Mouse (Mus musculus) ZHBTc4 (cell line): Measurements from ENCODE around the gene Grm4.

Source experiments
- DNase-seq: peaks from one replicate; pipeline ENCODE4 v3.0.0-alpha.2; 2011; ENCODE audit warnings: low read depth, low spot score

Gene Grm4

DNA sequence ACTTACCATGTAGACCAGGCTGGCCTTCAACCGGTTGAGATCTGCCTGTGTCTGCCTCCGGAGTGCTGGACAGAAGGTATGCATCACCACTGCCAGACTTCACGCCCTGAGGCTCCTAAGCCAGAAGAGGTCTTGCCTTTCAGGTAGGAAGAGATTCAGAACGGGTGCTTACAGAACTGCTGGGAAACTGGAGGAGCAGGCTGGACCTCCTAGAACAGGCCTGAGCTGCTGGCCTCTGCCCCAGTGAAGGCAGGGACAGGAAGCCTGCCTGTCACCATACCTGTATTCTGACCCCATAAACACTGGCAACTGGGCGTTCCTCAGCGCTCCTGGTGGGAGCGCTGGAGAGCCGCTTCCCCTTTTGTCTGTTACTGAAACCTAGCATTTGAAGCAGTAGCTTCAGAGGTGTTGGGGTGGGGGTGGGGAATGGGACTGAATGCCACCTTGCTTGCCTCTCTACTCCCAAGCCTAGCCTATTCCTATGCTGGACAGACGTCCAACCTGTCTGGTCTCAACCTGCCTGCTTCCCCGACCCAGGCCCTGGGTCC, 30.3 kb upstream of the Grm4 start:
- DNase-seq, result peak; percentile 77

DNA sequence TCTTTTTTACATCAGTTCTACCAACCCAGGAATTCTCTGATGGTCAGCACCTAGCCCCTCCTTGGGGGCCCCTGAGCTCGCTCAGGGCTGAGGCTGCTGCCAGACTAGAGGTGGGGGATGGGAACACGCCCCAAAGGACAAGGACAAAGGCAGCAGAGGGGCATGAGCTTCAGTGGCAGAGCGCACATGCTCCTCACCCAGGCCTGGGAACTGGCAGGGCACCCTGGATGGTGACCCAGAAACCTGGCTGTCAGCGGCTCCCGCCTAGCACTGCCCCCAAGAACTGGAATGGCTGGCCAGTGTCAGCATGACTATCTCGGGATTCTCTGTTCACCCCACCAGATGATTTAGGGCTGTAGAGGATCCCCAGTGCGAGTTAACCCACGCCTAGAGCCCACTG, 28.0 kb upstream of the Grm4 start:
- no peak for DNase-seq

DNA sequence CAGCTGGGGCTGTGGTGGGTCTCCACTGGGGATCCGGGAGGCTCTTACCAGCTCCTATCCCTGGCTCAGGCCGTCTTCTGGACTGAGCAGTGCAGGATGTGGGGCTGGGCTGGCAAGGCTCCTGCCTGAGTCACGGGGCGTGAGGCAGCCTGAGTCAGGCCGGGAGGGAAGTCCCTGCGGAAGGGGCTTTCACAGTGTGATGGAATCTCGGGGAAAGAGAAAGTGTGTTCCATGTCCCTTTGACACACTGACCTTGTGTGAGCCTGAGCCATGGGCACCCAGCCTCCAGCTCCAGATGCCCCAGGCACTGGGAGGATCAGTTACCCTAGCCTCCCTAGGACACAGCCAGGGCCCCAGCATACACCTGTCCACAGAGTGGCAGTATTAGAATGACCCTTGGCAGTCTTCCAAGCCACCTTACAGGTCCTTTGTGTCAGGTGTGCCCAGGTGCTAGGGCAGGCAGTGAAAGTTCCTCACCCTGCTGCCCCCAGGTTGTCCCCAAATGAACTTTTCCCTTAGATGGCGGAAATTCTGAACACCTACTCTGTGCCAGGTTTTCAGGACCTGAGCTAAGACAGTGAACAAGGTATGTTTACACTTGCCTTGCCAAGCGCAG, 26.2 kb upstream of the Grm4 start:
- DNase-seq, result no peak

DNA sequence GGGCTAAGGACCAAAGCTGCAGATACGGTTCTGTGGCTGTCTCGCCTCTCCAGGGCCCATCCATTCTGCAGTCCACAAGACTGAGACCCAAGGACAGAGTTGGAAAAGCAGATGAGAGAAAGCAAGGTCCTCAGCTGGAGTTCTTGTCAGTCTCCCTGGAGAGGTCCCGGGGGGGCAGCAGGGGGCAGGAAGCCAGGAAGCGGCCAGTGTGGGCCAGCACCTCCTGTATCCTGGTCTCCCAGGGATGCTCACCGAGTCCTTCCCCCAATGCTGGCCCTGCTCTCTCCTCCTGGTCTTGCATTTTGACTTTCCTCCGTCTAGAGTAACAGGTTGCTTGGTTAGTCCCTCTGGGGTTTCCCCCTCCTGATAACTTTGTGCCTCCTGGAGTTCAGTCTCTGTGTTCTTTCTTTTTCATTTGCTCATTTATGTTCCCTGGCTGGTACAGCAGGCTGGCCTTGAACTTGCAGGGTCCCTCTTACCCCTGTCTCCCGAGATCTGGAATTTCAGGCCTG, 25.4 kb upstream of the Grm4 start:
- no peak for DNase-seq

DNA sequence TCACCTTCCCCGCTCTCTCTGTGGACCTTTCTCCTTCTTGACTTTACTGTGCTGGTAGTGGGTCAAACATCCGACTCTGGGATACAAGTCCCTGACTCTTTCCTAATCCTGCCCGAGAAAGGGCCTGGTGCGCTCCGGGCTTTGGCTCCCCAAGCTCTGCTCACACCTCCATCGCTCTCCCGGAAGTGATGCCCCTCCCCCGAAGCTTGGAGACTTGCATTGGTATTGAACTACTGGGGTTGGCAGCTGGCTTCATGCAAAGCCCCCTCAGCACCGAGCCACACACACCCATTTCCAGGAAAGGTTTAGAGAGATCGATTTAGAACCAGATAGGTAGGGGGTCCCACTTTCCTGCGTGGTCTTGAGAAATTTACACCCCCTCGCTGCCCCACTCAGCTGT, 24.8 kb upstream of the Grm4 start:
- no peak for DNase-seq

DNA sequence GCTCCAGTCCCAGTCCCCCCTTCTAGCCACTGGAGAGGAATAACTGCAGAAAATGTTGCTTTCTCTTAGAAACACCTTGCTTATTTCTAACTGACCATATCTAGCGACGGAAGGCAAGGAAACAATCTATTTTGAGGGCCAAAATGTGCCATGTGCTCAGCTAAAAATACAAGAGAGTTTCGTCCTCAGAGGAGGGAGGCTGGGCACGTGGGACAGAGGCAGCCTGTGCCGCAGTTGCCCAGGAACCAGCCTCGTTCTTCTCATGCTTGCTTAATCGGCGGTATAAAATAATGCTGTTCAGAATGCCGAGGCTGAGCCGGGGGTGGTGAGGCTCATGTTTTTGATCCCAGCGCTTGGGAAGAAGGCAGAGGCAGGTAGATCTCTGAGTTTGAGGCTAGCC, 23.3 kb upstream of the Grm4 start:
- DNase-seq, result no peak

DNA sequence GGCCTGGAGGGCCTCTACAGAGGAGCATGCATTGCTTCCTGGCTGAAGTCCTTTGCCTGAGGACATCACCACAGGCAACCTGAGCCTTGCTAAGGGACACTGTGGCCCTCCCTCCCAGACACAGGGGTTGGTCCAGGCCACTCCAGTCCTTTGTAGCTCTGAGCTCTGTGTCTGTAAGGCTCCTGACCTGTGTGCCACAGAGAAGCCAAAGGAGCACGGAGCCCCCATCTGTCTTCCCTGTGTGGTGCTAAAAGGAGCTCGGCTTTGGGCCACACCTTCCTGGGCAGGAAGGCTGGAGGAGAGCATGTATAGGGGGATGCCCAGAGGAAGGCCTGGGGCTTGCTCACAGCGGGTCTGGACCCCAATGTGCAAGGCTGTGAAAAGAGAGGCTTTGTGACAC, 20.8 kb upstream of the Grm4 start:
- no peak for DNase-seq

DNA sequence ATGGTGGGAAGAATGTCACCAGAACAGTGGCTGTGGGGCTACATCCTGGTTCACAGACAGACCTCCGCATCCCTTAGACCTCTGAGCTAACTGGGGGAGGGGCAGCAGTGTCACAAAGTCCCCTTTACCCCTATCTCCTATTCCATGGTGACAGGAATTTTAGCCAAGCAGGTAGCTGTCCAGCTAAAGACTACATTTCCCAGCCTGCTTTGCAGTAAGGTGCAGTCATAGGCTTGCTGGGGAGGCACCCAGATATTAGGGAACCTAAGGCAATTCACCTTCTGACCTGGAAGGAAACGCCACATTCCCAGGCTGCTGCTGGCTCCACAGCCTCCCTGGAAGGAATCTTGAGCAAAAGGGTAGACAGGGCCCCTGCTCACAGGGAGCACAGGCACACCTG, 20.1 kb upstream of the Grm4 start:
- DNase-seq, result no peak

DNA sequence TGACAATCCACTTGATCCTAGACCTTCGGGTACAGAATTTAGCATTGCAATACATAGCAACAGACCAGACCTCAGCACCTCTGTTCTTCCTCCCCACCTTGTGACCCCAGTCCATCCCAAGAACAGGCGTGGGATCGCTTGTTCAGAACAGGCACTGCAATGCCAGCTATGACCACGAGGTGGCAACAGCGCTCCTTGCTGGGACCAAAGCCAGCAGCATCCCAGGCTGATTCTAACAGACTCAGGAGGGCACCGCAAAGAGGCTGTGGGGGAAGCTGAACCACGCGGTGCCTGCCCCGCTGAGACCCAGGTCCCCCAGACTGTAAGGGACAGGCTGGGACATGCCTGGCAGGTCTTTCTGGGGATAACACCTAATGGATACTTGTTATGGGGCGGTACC, 13.5 kb upstream of the Grm4 start:
- peak; percentile 94 for DNase-seq

DNA sequence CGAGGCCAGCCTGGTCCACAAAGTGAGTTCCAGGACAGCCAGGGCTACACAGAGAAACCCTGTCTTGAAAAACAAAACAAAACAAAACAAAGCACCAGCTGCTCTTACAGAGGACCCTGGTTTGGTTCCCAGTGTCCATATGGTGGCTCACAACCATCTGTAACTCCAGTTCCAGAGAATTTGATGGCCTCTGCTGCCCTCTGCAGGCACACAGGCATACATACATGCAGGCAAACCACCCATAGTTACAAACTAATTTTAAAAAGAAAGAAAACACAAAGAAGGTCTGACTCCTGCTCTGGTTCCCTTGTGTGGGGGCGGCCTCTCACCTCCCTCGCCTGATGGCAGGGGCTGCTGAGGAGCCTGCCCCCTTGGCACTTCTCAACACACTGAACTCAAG, 12.2 kb upstream of the Grm4 start:
- no peak for DNase-seq

DNA sequence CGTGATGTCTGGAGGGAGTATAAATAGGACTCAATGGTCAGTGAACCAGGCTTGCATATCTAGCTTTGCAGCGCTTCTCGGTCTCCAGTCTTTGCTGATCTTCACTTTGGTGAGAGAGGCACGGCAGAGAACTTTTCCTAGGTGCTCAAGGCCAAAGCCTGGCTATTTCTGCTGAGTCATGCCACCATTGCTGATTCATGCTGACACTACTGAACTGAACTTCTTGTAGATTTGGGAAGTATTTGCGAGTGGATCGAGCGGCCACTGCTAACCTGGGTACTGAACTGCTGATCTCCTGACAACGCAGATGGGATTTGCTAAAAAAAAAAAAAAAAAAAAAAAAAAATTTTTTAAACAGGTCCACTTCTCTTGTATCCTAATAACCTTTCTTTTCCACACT, 10.9 kb upstream of the Grm4 start:
- no peak for DNase-seq

DNA sequence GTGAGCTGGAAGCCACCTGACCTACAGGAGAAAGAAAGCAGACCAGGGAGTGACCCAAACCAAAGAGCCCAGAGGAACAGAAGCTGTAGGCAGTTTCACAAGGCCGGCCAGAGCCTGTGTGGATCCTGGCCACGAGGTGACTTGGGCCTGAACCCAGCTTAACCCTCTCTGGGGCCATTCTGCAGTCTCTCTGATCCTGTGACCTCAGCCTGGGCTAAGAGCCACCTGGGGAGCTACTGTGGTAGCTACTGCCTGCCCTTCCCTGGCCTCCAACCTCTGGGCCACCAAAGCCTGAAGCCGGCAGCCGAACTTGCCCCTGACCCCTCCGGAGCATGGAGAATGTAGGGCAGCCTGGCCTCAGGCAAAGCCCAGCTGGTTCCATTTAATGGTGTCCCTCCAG, 7.6 kb upstream of the Grm4 start:
- DNase-seq, result no peak

DNA sequence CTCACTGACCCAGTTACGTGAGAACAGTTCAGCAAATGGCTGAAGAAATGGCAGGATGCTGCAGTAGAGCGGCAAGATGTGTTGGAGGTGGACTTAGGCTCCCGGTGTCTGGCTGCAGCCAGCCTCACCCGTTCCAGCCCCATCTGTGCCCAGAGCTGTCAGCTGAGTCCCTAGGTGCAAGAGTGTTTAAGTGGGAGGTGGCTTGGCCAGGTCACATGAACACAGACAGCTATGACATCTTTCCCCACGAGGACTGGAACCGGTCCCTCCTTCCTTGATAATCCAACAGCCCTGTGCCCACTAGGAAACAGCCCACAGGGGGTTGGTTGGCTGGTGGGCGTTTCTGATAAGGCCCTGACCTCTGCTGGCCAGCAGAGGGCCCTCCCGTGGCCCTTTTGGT, 6.8 kb upstream of the Grm4 start:
- no peak for DNase-seq

DNA sequence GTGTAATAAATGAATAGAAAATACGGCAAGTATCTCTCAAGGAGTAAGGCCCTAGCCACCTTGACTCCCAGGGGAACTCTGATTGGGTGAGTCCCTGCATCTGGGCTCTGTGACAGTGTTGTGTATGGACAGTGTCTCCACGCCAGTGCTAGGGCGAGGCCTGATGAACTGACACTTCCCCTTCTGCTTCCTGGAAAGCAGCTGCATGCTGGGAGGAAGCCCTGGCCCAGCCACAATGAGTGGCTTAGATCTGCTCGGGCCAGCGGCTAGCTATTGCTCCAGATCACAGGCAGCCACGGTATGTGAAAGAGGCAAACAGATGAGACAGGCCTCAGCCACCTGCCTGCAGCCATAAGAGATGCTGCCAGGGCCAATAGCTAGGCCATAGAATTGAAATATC, 6.0 kb upstream of the Grm4 start:
- DNase-seq, result no peak

DNA sequence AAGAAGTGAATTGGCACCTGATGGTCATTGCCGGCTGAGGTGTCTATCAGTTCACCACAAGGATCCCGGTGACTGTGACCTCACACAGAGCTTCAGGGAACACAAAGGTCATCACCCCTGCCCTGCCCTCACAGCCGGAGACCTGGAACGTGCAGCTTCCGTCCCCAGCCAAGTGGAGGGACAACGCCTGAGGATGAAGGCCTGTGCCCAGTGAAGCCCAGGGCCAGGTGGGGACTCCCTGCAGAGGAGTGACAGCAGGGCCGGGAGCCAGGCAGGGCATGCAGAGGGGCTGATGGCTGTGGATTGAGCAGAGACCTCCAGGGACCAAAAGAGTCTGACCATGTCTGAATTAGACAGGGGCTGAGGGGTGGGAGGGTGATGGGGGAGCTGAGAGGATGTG, 1.9 kb upstream of the Grm4 start:
- DNase-seq, result no peak

DNA sequence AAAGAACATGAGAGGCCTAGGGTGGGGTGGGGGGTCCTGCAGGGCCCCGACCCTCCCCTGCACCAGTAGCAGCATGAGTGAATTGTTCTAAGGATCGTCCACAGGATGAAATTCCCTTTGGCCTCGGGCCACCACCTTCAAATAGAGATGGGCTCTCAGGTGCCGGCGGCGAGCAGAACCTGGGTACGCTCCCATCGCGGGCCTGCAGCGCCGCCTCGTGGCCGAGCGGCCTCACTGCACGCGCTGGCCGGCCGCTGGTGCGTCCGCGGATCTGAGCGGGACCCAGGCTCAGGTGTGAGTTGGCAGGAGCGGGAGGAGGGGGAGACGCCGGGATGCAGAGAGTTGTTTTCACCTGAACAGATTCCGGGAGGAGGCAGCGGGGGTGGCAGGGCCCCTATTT, 646 bp downstream of the Grm4 start:
- DNase-seq, result peak; percentile 84

DNA sequence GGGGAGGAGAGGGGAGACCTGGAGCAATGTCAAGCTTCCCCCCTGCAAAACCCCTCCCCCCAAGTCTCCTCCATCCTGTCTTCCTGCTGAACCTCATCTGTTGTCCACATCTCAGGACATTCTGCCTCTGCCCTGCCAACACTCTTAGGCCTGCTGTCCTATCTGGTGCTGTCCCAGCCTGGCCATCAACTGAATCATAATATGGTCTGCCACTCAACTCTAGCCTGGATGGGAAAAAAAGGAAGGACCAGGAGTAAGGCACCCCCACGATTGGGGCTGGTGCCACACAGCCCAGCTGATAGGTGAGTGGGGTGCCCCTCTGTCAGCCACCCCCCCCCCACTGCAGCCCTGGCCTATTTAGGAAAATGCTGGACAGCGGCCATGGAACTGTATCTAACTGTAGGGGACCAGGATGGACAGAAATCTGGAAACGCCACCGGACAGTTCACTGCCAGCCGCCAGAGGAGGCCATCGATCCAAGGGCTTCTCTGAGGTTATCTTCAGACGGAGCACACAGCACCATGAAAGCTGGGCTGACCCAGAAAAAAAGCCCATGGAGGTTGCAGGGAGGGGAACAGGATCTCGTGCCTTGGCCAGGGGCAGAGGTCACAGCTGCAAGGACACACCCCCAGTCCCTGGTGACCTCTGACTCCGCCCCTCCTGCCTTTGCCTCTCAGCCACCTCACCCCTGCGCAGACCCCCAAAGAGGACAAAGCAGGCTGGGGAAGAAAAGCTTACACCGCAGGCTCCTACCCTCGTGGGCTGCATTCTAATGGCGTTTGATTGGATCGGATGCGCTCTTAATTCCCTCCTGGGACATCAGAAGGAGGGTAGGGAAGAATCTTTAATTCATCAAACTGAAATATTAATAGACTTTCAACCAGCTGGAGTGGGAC, 2.3 kb downstream of the Grm4 start:
- no peak for DNase-seq

DNA sequence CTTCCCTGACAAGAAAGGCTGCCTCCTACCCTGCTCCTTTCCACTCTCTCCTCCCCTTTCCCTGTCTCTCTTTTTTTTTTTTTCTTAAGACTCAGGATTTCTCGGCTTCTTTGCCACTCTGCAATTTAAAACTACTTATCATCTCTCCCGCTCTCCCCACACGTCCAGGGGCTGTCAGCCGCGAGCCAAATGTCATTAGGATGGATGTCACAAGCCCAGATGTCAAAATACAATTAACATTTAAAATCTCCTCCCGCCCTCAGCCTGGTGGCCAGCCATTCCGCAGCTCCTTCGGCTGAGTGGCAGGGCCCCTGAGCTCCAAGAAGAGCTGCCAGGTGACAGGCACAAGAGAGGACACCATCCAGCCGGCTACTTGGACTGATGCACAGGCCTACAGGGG, 2.9 kb downstream of the Grm4 start:
- DNase-seq, result no peak

DNA sequence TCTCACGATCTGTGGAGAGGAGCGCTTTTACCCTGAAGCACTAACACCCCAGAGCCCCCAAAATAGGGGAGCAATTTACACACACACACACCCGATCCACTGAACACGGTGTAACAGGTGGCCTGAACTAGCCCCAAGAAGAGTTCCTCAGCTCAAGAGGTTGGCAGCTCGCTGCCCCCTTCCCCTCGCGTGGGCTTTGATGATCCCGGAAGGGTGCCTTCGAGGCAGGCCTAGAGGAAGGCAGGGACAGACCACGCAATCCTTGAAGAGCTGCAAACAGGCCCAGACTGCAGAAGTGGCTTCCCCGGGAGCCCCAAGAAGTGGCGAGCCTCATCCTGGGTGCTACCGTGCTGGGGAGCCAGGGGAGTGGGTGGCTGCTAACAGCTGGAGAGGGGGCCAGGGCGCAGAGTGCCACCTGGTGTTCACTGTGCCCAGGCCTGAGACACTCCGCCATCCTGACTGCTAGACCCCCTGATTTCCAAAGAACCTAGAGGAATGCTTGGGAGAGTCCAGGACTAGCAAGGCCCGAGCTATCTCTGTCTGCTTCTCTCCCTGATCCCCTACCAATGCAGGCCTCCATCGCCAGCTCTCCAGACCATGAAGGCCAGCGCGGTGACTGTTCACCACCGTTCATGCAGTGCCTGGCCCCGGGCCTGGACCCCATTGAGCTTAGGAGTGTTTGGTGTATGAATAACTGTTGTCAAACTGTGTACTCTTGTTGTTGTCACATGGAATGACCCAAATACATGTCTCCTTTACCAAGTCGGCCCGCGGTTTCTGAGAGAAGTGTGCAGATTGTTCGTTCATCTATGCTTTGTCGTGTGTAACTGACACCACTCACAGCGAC, 7.1 kb downstream of the Grm4 start:
- peak; percentile 29 for DNase-seq

DNA sequence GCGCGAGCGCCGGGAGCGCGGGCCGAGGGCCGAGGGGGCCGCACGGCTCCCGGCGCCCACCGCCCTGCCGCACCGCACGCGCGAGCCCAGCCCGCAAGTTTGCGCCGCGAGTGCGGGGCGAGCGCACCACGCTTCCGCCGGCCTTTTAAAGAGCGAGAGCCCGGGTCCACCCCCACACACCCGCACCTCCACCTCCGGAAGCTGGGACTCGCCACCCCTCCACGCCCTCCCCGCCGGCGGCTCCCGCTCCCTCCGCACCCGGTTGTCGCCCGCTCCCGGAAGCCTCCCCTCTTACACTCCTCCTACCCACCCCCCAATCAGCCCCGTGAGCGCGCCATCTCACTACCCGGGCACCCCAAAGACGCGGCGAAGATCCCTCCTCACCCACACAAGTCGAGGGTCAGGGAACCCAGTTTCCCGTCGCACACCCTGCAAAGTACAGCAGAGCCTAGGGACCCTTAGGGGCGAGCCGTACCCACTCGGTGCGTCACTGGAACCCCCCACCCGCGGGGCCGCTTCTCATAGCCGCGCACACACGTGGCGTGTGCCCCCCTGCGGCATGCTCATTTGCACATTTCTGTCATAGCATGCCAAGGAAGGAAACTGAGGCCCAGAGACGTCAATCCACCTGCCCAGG, 7.8 kb downstream of the Grm4 start:
- DNase-seq, result peak; percentile 52

DNA sequence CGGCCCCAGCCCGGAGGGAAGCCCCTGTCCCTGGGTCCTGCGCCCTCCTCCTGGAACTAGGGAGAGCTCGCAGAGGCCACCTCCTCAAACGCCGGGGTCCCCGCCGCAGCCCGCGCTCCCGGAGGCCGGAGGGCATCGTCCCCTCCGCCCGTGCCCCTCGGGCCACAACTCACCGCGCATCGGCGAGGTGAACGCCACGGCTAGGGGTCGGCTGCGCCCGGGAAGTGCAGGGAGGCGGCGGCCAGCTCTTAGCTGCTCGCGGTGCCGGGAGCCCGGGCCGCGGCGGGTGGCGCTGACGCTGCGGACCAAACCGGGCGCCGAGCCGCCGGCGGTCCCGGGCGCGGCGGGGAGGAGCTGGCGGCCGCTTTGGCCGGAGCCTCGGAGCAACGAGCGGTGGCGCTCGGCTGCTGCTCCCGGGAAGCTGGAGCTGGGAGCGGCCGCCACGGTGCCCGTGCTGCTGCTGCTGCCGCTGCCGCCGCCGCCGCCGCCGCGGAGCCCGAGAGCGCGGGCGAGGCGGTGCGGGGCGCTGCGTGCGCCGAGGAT, 8.5 kb downstream of the Grm4 start:
- DNase-seq, result peak; percentile 49
